Mouse (Mus musculus) inflammation-experienced regulatory T-cells, adult 6 months (primary cell): ENCODE results near the gene Ccdc181. TPM values are rescaled to one million over a fixed set of nuclear protein-coding genes. Genes with fewer than 3 reads are reported as not detected.

Source experiments
- ATAC-seq: one replicate; pipeline ENCODE4 v1.8.0; 2017
- polyA plus RNA-seq, 3 experiments: library from polyadenylated mRNA; unstranded; fragments of 100-300 nt; shearing (Covaris generic); gene quantifications; one replicate each; pipeline ENCODE4 v1.2.1; 2017

Ccdc181 gene
- polyA plus RNA-seq, 3 experiments from 2014 or later = 8.4 to 11.3 (median 10.6) TPM

DNA sequence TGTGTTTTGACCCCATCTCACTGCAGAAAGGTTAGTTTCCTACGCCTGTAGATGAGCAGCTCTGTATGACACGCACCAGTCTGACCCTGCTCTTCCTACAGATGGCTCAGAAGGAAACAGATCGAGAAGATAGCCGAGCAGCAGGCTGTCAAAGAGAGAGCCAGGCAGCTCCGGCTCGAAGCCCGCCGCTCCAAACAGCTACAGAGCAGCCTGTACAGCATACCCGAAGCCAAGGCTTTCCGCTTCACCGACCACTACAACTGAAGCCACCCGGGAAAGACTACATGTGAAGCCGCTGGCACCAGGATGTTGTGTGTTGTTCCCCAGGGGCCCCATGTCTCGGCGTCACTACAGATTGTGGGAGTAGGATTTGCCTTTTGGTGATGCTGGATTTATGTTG is 12.0 kb downstream of the Ccdc181 start:
- ATAC-seq = no peak

DNA sequence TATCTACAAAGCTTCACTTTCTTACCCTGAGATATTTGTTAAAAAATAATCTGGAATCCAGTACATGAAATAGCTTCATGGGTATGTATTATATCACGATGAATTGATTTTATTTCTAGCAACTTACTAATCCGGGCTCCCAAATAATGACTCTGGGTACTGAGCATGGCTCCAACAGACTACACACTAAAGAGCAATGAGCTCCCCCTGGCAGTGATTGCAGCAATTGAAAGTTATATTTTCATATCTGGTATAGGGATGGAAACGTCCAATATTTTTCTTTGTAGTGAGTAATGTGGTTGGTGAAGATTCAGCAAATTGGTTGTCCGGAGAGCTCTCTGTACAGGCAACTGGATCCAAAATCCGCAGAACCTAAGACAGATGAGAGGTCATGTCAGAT is 16.7 kb downstream of the Ccdc181 start:
- ATAC-seq = no peak

DNA sequence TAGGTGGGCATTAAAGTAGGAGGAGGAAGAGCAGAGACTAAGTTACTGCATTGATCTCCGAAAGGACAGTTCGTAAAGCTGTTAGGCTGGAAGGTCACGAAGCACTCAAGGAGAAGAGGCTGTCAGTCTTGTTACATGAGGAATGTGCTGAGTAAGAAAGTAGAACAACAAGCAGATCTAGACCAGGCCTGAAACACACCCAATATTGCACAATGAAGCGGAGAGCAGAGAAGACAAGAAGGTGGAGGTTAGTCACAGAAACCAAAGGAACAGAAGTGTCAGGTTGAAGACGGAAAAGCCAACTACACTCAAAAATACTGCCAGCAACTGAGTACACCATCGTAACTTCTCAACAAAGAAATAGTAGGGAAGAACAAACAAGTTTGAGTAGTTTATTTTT is 18.7 kb downstream of the Ccdc181 start:
- no peak for ATAC-seq

DNA sequence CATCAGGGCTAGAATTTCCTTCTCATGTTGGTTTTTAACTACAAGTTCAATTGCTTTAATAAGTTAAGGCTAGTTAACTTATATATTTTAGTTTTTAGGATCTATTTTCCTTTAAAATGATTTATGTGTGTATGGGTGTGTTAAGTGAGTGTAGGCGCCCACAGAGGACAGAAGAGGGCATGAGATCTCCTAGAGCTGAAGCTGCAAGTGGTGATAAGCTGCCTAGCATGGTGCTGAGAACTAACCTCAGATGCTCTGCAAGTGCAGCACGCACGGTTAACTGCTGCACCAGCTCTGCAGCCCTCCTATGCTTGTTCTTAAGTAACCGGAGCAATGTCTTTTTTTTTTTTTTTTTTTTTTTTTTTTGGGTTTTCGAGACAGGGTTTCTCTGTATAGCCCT is 21.1 kb downstream of the Ccdc181 start:
- ATAC-seq = no peak

DNA sequence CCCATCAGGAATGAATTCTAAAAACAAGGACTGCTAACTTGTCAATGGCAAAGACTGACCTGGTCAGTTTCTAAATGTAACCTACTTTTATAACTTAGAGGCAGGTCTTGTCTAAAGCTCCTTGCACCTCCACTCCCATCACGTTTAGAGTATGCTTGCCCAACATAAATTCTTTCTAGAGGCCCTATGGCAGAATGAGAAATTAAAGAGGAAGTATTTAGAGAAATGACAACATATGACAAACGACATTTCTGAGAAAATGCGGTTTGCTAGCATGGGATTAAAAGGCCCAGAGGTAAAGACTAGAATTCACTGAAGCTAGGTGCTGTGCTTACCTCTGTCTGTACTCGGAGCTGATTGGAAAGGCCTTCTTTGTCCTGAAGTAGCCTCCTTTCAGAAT is 26.6 kb downstream of the Ccdc181 start:
- ATAC-seq = no peak

DNA sequence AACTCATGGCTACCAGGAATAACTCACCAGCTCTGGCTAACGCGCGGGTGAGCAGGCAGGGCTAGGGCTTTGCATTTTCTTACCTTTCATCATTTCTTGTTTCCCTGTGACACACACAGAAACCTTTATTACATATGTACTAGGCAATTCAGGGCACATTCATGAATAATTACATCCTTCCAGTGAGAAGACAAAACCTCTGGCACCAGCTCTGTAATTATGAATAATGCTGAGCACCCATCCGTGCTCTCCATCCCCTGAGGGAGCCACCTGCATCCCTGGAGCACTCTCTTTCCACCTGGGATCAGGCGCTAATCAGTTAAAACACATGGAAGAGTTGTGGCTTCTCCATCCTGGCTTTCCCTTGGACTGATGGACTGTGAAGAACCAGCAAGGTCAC is 28.4 kb downstream of the Ccdc181 start, which contains the start of gene Nme7:
TSS of gene Nme7 (plus strand) at position 301 of the 400 bp plus-strand sequence.
- ATAC-seq = no peak

DNA sequence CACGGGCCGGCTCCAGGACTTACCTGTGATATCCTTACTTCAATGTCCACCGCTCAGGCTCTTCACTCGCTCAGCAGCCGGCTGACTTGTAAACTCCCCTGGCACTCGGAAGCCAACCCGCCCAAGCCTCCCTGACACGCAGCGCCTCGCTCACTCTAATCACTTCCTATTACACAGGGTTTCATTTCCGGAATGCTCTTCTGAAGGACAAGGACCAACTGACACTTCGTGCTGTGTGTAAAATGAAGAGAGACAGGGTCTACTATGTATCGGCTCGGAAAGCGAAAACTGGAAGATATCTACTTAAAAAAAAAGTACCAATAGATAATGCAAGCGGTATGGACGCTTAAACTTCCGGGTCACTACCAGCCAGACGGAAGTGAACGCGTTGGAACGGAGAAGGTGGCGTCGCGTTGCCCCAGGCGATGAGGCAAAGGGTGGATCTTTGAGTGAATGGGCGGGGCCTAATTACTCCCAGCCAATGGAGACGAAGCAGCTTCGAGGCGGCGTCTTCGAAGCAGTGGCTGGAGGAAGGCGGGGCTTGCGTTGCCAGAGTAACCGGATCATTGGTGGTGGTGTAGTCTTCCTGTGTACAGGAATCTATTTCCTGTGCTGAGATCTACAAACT is 31.9 kb downstream of the Ccdc181 start, which contains the start of gene Blzf1:
TSS of gene Blzf1 (minus strand) at position 366 of the 628 bp plus-strand sequence.
- peak; percentile 99 for ATAC-seq

DNA sequence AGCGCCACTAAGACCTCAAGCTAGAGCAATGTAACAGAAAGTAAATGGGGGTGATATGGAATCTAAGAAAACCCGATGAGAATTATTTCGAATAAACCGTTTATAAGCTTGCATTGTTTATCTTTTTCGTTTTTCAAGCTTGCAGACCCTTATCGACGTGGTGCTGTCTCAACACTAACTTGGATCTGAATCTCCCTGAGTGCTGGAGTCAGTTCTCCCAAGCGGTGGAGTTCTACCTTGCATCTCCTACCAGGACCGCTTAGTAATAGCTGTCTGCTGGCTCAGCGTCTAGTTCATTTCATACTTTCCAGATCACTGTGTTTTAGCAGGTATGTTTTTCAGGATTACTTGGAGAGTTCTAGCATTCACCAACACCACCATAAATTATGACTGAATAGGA is 32.5 kb downstream of the Ccdc181 start:
- no peak for ATAC-seq

DNA sequence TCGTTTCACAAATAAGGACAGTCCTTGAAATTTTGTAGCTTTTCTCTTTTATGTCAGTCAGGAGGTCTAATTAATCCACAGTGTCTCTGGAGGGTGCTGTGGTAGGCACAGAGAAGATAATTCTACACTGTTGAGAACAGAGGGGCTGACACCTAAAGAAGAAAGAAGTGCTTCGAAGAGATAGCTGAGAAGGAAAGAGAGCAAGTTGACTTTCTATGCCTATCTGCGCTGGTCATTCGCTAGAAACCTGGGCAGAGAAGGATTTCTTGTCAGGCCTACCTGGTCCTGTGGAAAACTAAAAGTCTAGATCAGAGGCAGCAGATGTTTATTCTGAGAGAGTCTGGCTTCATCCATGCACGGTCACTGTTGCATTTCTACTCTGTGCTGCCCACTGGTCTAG is 38.7 kb downstream of the Ccdc181 start:
- no peak for ATAC-seq

DNA sequence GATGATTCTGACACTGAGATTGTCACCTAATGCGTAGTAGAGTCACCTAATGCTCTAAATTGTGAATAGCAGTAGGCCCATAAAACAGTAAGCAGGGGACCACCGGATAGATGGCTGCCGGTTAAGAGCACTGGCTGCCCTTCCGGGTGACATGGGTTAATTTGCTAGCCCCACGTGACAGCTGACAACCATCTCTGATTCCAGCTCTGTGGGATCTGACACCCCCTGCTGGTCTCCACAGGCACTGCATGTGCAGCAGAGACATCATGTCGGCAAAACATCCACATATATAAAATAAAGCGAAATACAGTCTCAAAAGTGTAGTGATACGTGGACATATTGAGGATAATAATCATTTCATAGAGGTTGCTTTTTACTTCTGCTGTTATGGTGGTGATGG is 39.9 kb downstream of the Ccdc181 start:
- ATAC-seq = peak; percentile 42

DNA sequence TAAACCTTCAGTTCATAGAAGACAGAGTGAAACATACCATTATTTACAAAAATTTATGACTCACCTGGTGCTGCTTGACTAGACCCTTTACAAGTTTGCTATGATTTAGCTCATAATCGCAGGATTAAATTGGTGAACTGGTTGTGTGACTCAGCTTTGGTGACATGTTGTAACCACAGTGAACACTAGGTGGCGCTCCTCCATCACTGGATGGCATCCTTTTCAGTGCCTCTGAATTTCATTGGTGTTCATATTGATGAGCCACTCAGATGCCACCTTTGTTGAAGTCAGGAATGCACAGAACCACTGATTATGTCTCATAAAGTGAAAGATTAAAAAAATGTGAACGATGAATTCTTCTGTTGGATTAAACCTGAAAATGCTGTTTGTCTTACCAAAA is 41.3 kb downstream of the Ccdc181 start:
- peak; percentile 80 for ATAC-seq

DNA sequence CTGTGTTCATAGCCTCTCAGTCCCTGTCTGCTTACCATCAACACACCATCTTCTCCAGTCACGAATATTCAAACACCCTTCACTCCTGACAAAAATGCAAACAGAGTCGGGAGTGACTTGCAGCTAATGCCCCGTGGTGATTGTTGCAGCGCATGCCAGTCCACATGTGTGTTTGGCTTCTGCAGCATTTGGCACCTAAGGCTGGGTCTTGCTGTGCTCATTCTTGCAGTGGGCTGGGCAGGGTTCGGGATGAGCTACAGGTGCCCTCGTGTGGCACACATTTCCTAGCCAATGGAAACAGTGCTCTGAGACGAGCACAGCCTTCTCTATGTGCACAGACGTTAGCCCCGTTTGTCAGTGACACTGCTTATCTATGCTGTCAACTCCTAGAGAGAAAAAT is 41.9 kb downstream of the Ccdc181 start:
- ATAC-seq = no peak

DNA sequence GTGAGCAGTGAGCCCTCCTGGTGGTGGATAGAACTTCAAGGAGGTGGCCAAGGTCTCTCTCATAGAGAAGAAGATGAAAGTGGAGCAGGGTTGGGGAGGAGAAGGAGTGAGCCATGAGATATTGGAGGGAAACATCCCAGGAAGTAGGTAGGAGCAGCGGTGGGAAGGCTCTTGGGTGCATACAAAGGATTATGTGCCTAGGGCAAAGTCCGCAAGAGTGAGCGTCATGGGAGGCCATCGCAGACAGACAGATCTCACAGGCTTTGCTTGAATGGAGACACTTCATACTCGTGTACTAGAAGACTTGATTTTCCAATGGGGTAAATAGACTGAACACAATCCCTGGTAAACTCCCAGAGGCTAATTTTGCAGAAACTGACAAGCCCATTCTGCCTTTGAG is 43.1 kb downstream of the Ccdc181 start:
- ATAC-seq = no peak

DNA sequence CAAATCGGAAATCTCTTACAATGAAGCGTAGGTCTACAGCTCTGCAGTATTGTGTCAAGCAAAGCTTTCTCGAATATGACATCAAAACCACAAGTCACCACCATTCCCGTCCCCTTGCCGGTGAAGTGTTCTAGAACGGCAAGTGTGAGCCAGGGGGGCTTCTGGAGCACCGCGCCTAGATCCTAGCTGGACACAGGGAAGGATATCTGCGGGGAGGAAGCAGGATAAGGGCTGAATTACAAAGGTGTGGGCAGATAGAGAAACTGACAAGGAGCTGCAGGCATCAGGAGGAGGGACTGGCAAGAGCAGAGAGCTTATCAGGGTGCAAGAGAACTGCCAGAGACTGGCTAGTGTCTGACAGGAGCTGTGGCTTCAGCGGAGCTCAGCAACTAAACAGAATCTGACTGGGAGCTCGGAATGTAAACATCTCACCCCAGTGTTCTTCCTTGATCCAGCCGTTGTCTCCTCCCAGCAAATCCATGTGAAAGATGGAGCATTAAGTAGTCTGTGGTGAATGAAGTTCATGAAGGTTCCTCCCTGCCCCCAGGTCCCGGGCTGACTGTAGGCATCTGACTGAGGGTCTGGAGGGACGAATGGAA is 44.3 kb downstream of the Ccdc181 start:
- ATAC-seq = no peak

DNA sequence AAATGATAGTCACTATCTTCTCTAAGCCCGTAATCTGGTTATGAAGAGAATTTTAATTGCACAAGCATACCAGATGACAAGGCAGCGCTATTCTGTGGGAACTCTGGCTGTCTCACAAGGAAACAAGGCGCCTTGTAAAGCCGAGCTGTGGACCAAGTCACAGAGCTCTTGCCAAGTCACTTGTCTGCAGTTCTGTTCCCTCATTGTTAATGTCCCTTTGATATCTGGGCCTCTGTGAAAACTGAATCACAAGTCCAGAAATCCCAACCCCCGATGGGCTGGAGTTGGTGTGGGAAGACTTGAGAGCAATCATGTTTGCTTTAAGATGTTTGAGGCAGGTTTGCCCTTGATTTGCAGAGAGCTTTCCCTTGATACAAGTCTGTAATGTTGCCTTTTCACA is 45.3 kb downstream of the Ccdc181 start:
- ATAC-seq = no peak

DNA sequence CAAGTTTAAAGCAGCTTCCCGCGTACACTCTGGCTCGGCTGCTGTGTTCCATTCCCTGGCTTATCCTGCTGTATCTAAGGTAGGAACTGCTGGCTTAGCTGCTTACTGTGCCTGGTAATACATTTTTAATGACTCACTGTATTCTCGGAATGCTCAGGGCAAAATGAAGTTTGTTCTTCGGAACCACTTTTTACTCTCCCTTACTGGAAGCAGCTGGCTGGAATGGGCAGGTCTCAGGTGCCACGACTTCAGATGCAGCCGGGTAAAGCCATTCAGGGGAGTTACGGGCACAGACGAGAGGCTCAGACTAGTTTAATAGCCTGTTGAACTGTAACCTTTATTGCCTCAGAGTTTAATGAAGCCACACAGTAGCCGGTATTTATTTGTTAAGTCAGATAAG is 46.0 kb downstream of the Ccdc181 start:
- no peak for ATAC-seq

DNA sequence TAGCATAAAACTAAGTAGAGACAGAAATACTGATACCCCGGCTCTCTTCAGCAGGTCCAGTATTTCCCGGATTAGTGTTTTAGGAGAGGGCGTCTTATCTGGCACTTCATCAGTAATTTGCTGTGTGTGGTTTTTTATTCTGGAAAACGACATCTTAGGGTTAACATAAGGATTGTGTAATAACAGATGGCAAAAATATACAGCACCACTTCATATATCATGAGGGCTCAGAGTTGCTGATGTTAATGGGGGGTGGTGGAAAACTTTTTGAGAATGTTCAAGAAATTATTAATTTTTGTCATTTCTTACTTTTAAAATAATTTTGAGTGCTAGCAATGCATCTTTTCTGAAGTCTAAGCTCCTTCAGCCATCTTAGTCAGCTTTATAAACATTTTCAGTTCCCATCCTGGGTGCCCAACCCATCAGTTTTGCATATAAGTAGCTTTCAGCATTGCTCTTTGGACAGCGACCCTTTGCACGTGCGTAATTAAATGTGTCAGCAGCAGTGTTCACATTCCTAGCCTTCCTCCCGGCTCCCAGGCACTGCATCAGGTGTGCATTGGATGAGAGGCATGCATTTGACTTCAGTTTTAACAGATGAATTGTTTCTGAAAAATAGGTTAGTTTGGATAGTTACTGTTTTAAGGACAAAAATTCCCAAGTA is 47.7 kb downstream of the Ccdc181 start:
- no peak for ATAC-seq

DNA sequence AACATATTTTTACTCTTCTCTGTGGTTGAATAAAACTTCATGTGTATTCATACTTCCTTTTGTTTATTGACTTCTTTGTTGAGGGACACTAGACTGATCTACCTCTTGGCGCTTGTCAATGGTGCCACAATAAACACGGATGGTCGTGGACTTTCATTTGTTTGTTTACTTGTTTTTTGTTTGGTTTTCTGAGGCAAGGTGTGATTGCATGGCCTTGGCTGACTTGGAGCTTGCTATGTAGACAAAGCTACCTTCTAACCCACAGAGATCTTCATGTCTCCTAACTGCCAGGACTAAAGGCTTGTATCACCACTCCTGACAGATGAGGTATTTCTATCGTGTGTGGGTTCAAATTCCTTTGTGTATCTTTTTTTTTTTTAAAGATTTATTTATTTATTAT is 48.8 kb downstream of the Ccdc181 start:
- ATAC-seq = no peak

DNA sequence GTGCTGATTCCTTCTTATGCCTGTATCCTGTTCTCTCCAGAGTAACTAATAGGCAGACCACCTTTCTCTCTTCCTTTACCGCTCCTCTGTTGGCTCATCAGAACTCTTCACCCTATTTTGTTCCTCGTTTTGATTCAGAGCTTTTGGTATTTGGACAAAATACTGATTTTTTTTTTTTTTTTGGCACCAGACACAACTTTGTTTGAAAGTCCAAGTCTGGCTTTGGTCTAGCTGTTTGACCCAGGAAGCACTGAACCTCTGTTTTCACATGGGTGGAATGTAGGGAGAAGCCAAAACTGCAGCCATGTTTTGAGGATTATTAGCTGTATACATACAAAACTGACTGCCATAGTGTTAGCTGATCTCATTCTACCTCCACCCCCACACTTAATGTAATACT is 49.5 kb downstream of the Ccdc181 start:
- no peak for ATAC-seq

DNA sequence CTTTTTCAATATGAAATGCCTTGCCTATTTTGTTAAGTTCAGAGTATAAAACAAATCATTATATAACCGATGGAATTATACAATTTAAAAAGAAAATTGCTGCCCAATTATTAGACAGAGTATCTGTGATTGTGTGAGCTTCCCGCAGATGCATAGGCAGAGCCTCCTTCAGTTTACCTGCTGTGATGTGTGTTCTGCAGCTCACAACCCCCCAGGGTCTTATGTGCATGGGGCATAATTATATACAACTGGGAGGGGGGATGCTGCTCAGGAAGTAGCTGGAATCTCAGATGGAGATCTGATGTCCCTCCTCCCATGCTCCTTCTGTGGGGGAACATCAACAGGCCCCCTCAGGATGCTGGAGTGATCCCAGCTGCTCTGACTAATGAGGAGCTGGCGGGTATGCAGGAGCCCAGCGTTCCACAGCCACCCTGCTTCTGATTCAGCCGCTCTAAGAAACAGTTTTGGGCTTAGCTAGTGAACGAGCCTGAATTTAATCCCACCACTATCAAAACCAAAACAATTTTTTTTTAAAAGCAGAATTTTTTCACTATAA is 51.3 kb downstream of the Ccdc181 start:
- ATAC-seq = no peak

DNA sequence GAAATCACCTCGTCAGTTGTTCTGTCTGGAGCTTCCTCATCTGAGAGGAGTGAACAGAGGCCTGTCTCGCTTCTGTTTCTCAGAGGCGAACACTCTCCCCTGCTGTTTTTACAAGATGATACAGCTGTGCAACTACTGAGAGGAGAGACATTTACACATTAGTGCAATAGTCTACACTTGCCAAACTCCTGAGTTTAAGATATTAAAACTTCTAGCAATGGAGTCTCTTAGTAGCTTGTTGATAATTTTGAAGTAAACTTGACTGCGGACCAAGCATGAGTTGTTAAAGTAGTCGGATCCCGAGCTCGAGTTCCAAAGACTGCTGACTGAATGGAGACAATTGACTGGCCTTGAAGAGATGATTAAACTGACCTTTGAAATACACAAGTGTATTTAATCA is 52.4 kb downstream of the Ccdc181 start:
- ATAC-seq = no peak

DNA sequence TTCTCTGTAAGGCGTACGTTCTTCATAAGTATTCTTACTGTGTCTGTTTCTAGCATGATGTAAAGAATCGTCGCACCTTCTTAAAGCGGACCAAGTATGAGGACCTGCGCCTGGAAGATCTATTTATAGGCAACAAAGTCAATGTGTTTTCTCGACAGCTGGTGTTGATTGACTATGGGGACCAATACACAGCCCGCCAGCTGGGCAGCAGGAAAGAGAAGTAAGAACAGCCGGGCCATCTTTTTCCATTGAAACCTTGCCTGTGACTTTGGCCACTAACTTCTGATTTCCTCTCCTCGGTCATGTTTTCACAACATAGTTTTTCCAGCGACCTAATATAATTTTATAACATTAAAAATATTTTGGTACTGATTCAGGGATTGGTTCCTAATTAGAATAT is 57.2 kb downstream of the Ccdc181 start:
- ATAC-seq = no peak

DNA sequence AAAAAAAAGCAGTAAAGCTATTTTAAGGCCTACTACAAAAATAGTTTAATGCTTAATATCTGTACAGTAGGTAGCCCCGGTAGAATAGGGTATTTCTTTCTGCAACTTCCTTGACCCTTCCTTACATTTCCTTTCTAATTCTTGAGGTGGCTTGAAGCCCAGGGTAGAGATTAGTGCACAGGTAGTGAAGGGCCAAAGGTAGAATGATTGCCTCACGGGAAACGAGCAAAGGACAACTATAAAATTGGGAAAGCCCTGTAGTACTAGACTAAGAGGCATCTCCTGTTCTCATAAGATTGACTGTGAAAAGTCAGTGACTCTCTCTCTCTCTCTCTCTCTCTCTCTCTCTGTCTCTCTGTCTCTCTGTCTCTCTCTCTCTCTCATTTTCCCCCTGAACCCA is 60.0 kb downstream of the Ccdc181 start:
- no peak for ATAC-seq

DNA sequence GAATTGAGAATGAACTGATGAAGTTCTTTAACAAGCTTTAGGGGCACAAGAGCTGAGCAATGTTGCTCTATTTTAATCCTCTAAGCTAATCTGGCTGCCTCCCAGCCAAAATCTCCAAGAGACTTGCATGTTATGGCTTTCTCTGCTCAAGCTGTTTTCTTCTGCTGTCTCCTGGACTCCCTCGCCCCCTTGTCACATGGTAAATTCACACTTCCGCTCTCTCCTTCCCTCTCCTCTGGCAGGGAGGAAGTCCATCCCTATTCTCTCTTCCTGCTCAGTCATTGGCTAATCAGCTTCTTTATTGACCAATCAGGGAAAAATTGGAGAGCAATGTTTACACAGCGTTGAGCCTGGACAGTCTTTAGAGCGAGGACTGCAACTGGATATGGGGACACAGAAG is 60.5 kb downstream of the Ccdc181 start:
- ATAC-seq = no peak
